Mouse (Mus musculus): ENCODE results near the gene Sae1. TPM values are rescaled to one million over a fixed set of nuclear protein-coding genes. Genes with fewer than 3 reads are reported as not detected.

The Sae1 gene
- polyA plus RNA-seq, 1 experiment: 31.0 TPM

GRCm38 (mm10) chr7:16313481-16314220, 74.0 kb downstream of the Sae1 start:
- WGBS: under 1% methylated on average over 66 of the region's 66 CpGs
- TF ChIP-seq POLR2A (IDR thresholded peaks at IDR 0.05; ENCODE audit: borderline replicate concordance, extremely low read depth, low read depth, low read length): peak; percentile 99
- TF ChIP-seq CTCF (IDR thresholded peaks at IDR 0.05; ENCODE audit: insufficient read depth, low read length): no peak
- peaks cover 17% of the 10 kb centered on the region for H3K4me1 ChIP-seq (ENCODE audit: control insufficient read depth, insufficient read depth, low read length)
- H3K4me3 ChIP-seq (replicated peaks; ENCODE audit: extremely low read depth, low read depth, low read length): peak overlapping the region; percentile 89
- peak; percentile 86 for DNase-seq

GRCm38 (mm10) chr7:16312672-16313311, 74.8 kb downstream of the Sae1 start:
- TF ChIP-seq CTCF (IDR thresholded peaks at IDR 0.05; ENCODE audit: insufficient read depth, low read length) (no peak), POLR2A (IDR thresholded peaks at IDR 0.05; ENCODE audit: borderline replicate concordance, extremely low read depth, low read depth, low read length) (peak; percentile 75; the same call in 1 of the 2 replicates)
- peak overlapping the region; percentile 89 for H3K4me3 ChIP-seq (replicated peaks; ENCODE audit: extremely low read depth, low read depth, low read length)
- H3K4me1 ChIP-seq (ENCODE audit: control insufficient read depth, insufficient read depth, low read length): peaks cover 17% of the 10 kb centered on the region
- WGBS: 2% methylated on average over 12 of the region's 12 CpGs
- peak; percentile 84 for DNase-seq

GRCm38 (mm10) chr7:16312011-16312671, 75.5 kb downstream of the Sae1 start:
- peak; percentile 68 for DNase-seq
- WGBS: under 1% methylated on average over 49 of the region's 49 CpGs
- TF ChIP-seq POLR2A (IDR thresholded peaks at IDR 0.05; ENCODE audit: borderline replicate concordance, extremely low read depth, low read depth, low read length) (peak; percentile 43; the same call in 1 of the 2 replicates), CTCF (IDR thresholded peaks at IDR 0.05; ENCODE audit: insufficient read depth, low read length) (no peak)

GRCm38 (mm10) chr7:16311453-16312004, 76.1 kb downstream of the Sae1 start:
- under 1% methylated on average over 14 of the region's 14 CpGs for whole genome bisulfite sequencing
- peak; percentile 26; the same call in 1 of the 2 replicates for TF ChIP-seq POLR2A (IDR thresholded peaks at IDR 0.05; ENCODE audit: borderline replicate concordance, extremely low read depth, low read depth, low read length)
- no peak for TF ChIP-seq CTCF (IDR thresholded peaks at IDR 0.05; ENCODE audit: insufficient read depth, low read length)
- peaks cover 17% of the 10 kb centered on the region for H3K4me1 ChIP-seq (ENCODE audit: control insufficient read depth, insufficient read depth, low read length)
- H3K4me3 ChIP-seq (replicated peaks; ENCODE audit: extremely low read depth, low read depth, low read length): peak overlapping the region; percentile 89
- DNase-seq: peak; percentile 58

More at GRCm38 (mm10) chr7:16312011-16312671, 75.5 kb downstream of the Sae1 start:
- Histone ChIP-seq H3K4me3 (replicated peaks; ENCODE audit: extremely low read depth, low read depth, low read length) (peak overlapping the region; percentile 89), H3K4me1 (ENCODE audit: control insufficient read depth, insufficient read depth, low read length) (peaks cover 17% of the 10 kb centered on the region)

- Histone ChIP-seq H3K4me3 (replicated peaks; ENCODE audit: extremely low read depth, low read depth, low read length) (peak overlapping the region; percentile 89), H3K4me1 (ENCODE audit: control insufficient read depth, insufficient read depth, low read length) (peaks cover 17% of the 10 kb centered on the region)
- whole genome bisulfite sequencing: under 1% methylated on average over 31 of the region's 31 CpGs
- peak; percentile 51 for DNase-seq
- TF ChIP-seq CTCF (IDR thresholded peaks at IDR 0.05; ENCODE audit: insufficient read depth, low read length): no peak
- TF ChIP-seq POLR2A (IDR thresholded peaks at IDR 0.05; ENCODE audit: borderline replicate concordance, extremely low read depth, low read depth, low read length): no peak
These were observed 76.8 kb downstream of the Sae1 start for GRCm38 (mm10) chr7:16310521-16311452.

- 1% methylated on average over 32 of the region's 56 CpGs for WGBS
- Histone ChIP-seq H3K4me1 (ENCODE audit: control insufficient read depth, insufficient read depth, low read length) (peaks cover 13% of the 10 kb centered on the region), H3K4me3 (replicated peaks; ENCODE audit: extremely low read depth, low read depth, low read length) (peak overlapping the region; percentile 91)
- DNase-seq: peak; percentile 91
- TF ChIP-seq POLR2A (IDR thresholded peaks at IDR 0.05; ENCODE audit: borderline replicate concordance, extremely low read depth, low read depth, low read length) (peak; percentile 52; the same call in 1 of the 2 replicates), CTCF (IDR thresholded peaks at IDR 0.05; ENCODE audit: insufficient read depth, low read length) (peak; percentile 47)
These were observed 77.5 kb downstream of the Sae1 start for GRCm38 (mm10) chr7:16310020-16310520.

GRCm38 (mm10) chr7:16309318-16310019, 78.1 kb downstream of the Sae1 start:
- WGBS: under 1% methylated on average over 61 of the region's 61 CpGs
- Histone ChIP-seq H3K4me1 (ENCODE audit: control insufficient read depth, insufficient read depth, low read length) (peaks cover 12% of the 10 kb centered on the region), H3K4me3 (replicated peaks; ENCODE audit: extremely low read depth, low read depth, low read length) (peak overlapping the region; percentile 91)
- DNase-seq: peak; percentile 92
- TF ChIP-seq POLR2A (IDR thresholded peaks at IDR 0.05; ENCODE audit: borderline replicate concordance, extremely low read depth, low read depth, low read length) (peak; percentile 48; the same call in 1 of the 2 replicates), CTCF (IDR thresholded peaks at IDR 0.05; ENCODE audit: insufficient read depth, low read length) (no peak)

Data from lung, adult 2 months (tissue).